Mouse (Mus musculus) CH12.LX (cell line): ENCODE results near the gene Kpna4. TPM values are rescaled to one million over a fixed set of nuclear protein-coding genes. Genes with fewer than 3 reads are reported as not detected.

Experiments
- DNase-seq: peaks from one replicate; pipeline ENCODE4 v3.0.0-alpha.2; 2013; ENCODE audit errors: extremely low read depth
- H3K27ac ChIP-seq: 2 replicates; pipeline ENCODE4 v1.5.1; 2012; ENCODE audit warnings: low read depth, mild to moderate bottlenecking, control low read depth, moderate library complexity; ENCODE audit not compliant: insufficient read depth
- H3K27me3 ChIP-seq: replicated peaks from 2 replicates; pipeline ENCODE3; 2012; ENCODE audit warnings: inconsistent platforms
- H3K36me3 ChIP-seq, 2 experiments: replicated peaks in 1 of 2; 2 replicates each; pipeline versions ENCODE3 to v1.6.1; 2012; ENCODE audit warnings: inconsistent platforms in 1 of 2, low read length in 1 of 2, mild to moderate bottlenecking in 1 of 2, mixed read lengths in 1 of 2, moderate library complexity in 1 of 2; ENCODE audit not compliant: control insufficient read depth in 1 of 2, insufficient read depth in 1 of 2
- H3K4me1 ChIP-seq, 2 experiments: 2 replicates each; pipeline ENCODE4 v1.6.1; 2012; ENCODE audit warnings: inconsistent platforms in 1 of 2, moderate library complexity in 1 of 2; ENCODE audit not compliant: insufficient read depth in 2 of 2, control insufficient read depth in 1 of 2
- H3K4me2 ChIP-seq: 2 replicates; pipeline ENCODE4 v1.6.1; 2012; ENCODE audit warnings: low read depth, mild to moderate bottlenecking, control low read depth; ENCODE audit not compliant: poor library complexity, insufficient read depth, severe bottlenecking
- H3K4me3 ChIP-seq, 3 experiments: fragments of 150-350 bp in 1 of 3; sonication (generic) in 1 of 3; replicated peaks in 1 of 3; 2 replicates each; pipeline versions ENCODE3 to v1.5.1; 2011 to 2012; ENCODE audit warnings: low read depth in 2 of 3, low read length in 2 of 3, mild to moderate bottlenecking in 2 of 3, moderate library complexity in 2 of 3, control low read depth in 1 of 3, improper control_type of control experiment in 1 of 3, inconsistent platforms in 1 of 3, mixed read lengths in 1 of 3; ENCODE audit not compliant: poor library complexity in 1 of 3
- H3K79me2 ChIP-seq: replicated peaks from 2 replicates; pipeline ENCODE4 v1.6.1; 2012; ENCODE audit warnings: mild to moderate bottlenecking, moderate library complexity; ENCODE audit not compliant: control insufficient read depth, poor library complexity, insufficient read depth, severe bottlenecking; ENCODE audit errors: extremely low read depth
- H3K9ac ChIP-seq: 2 replicates; pipeline ENCODE4 v1.6.1; 2012; ENCODE audit warnings: low read depth, mild to moderate bottlenecking, control low read depth, moderate library complexity; ENCODE audit not compliant: insufficient read depth
- H3K9me3 ChIP-seq: replicated peaks from 2 replicates; pipeline ENCODE3; 2012; ENCODE audit warnings: low read length, inconsistent platforms, mixed read lengths
- BHLHE40 ChIP-seq: IDR thresholded peaks from 2 replicates; pipeline ENCODE4 v1.6.1; 2011; ENCODE audit warnings: mild to moderate bottlenecking, low read depth, low read length, improper control_type of control experiment
- CHD1 ChIP-seq: IDR thresholded peaks from 2 replicates; pipeline ENCODE4 v1.6.1; 2012; ENCODE audit warnings: low read depth, low read length, improper control_type of control experiment, inconsistent platforms
- CHD2 ChIP-seq: IDR thresholded peaks from 2 replicates; pipeline ENCODE4 v1.6.1; 2011; ENCODE audit warnings: low read length, improper control_type of control experiment
- CTCF ChIP-seq, 2 experiments: IDR thresholded peaks in 1 of 2; conservative IDR thresholded peaks in 1 of 2; 2 replicates each; pipeline ENCODE4 v1.5.1; 2011 to 2012; ENCODE audit warnings: low read depth in 2 of 2, low read length in 2 of 2, improper control_type of control experiment in 1 of 2, inconsistent platforms in 1 of 2, mild to moderate bottlenecking in 1 of 2, moderate library complexity in 1 of 2
- E2F4 ChIP-seq: IDR thresholded peaks from 2 replicates; pipeline ENCODE4 v1.6.1; 2011; ENCODE audit warnings: low read depth, low read length, improper control_type of control experiment; ENCODE audit not compliant: insufficient replicate concordance
- ELF1 ChIP-seq: IDR thresholded peaks from 2 replicates; pipeline ENCODE4 v1.6.1; 2014; ENCODE audit warnings: low read depth, mild to moderate bottlenecking, inconsistent platforms, low read length, improper control_type of control experiment
- EP300 ChIP-seq: IDR thresholded peaks from 2 replicates; pipeline ENCODE4 v1.6.1; 2011; ENCODE audit warnings: low read length, improper control_type of control experiment
- GABPA ChIP-seq: IDR thresholded peaks from 2 replicates; pipeline ENCODE4 v1.6.1; 2012; ENCODE audit warnings: low read depth, low read length, improper control_type of control experiment, inconsistent platforms; ENCODE audit not compliant: insufficient replicate concordance
- HCFC1 ChIP-seq: IDR thresholded peaks from 2 replicates; pipeline ENCODE4 v1.6.1; 2012; ENCODE audit warnings: low read depth, mild to moderate bottlenecking, inconsistent platforms, low read length, improper control_type of control experiment
- JUN ChIP-seq: IDR thresholded peaks from 2 replicates; pipeline ENCODE4 v1.6.1; 2011; ENCODE audit warnings: low read depth, mild to moderate bottlenecking, low read length, improper control_type of control experiment, moderate library complexity; ENCODE audit not compliant: insufficient read depth
- JUND ChIP-seq: conservative IDR thresholded peaks from 2 replicates; pipeline ENCODE4 v1.6.1; 2011; ENCODE audit warnings: low read depth, low read length, improper control_type of control experiment
- KAT2A ChIP-seq: IDR thresholded peaks from 2 replicates; pipeline ENCODE4 v1.6.1; 2012; ENCODE audit warnings: low read length, improper control_type of control experiment, inconsistent platforms; ENCODE audit not compliant: insufficient replicate concordance
- MAFK ChIP-seq: IDR thresholded peaks from 2 replicates; pipeline ENCODE4 v1.6.1; 2011; ENCODE audit warnings: low read length, improper control_type of control experiment; ENCODE audit not compliant: insufficient replicate concordance
- MAX ChIP-seq: IDR thresholded peaks from 2 replicates; pipeline ENCODE4 v1.6.1; 2011; ENCODE audit warnings: low read length, improper control_type of control experiment
- MAZ ChIP-seq: IDR thresholded peaks from 2 replicates; pipeline ENCODE4 v1.6.1; 2012; ENCODE audit warnings: low read depth, mild to moderate bottlenecking, inconsistent platforms, low read length, improper control_type of control experiment, moderate library complexity
- MEF2A ChIP-seq: IDR thresholded peaks from 2 replicates; pipeline ENCODE4 v1.6.1; 2014; ENCODE audit warnings: low read depth, mild to moderate bottlenecking, inconsistent platforms, low read length, improper control_type of control experiment, borderline replicate concordance
- MXI1 ChIP-seq: IDR thresholded peaks from 2 replicates; pipeline ENCODE4 v1.6.1; 2011; ENCODE audit warnings: mild to moderate bottlenecking, low read depth, low read length, improper control_type of control experiment
- MYC ChIP-seq: IDR thresholded peaks from 2 replicates; pipeline ENCODE4 v1.6.1; 2011; ENCODE audit warnings: low read depth, mild to moderate bottlenecking, improper control_type of control experiment, low read length
- NELFE ChIP-seq: IDR thresholded peaks from 2 replicates; pipeline ENCODE4 v1.6.1; 2011; ENCODE audit warnings: low read depth, low read length, improper control_type of control experiment
- NRF1 ChIP-seq: IDR thresholded peaks from 2 replicates; pipeline ENCODE4 v1.6.1; 2014; ENCODE audit warnings: low read depth, mild to moderate bottlenecking, inconsistent platforms, low read length, improper control_type of control experiment, moderate library complexity
- PAX5 ChIP-seq: IDR thresholded peaks from 2 replicates; pipeline ENCODE4 v1.6.1; 2012; ENCODE audit warnings: low read length, inconsistent platforms, mixed read lengths
- POLR2A ChIP-seq: IDR thresholded peaks from 2 replicates; pipeline ENCODE4 v1.6.1; 2011; ENCODE audit warnings: low read depth, mild to moderate bottlenecking, improper control_type of control experiment, low read length
- POLR2AphosphoS2 ChIP-seq: IDR thresholded peaks from 2 replicates; pipeline ENCODE4 v1.6.1; 2011; ENCODE audit warnings: low read depth, low read length, improper control_type of control experiment
- RAD21 ChIP-seq: IDR thresholded peaks from 2 replicates; pipeline ENCODE4 v1.6.1; 2011; ENCODE audit warnings: low read depth, mild to moderate bottlenecking, low read length, improper control_type of control experiment, moderate library complexity
- SIN3A ChIP-seq: IDR thresholded peaks from 2 replicates; pipeline ENCODE4 v1.6.1; 2012; ENCODE audit warnings: low read length, improper control_type of control experiment, inconsistent platforms
- SMC3 ChIP-seq: IDR thresholded peaks from 2 replicates; pipeline ENCODE4 v1.6.1; 2011; ENCODE audit warnings: low read depth, low read length, improper control_type of control experiment
- TBP ChIP-seq: conservative IDR thresholded peaks from 2 replicates; pipeline ENCODE4 v1.6.1; 2011; ENCODE audit warnings: low read depth, low read length, improper control_type of control experiment
- TCF12 ChIP-seq: IDR thresholded peaks from 2 replicates; pipeline ENCODE4 v1.6.1; 2014; ENCODE audit warnings: low read depth, mild to moderate bottlenecking, inconsistent platforms, low read length, improper control_type of control experiment
- UBTF ChIP-seq: IDR thresholded peaks from 2 replicates; pipeline ENCODE4 v1.6.1; 2012; ENCODE audit warnings: low read depth, mild to moderate bottlenecking, inconsistent platforms, low read length, improper control_type of control experiment, moderate library complexity
- USF2 ChIP-seq: conservative IDR thresholded peaks from 2 replicates; pipeline ENCODE4 v1.6.1; 2011; ENCODE audit warnings: low read depth, low read length, improper control_type of control experiment
- ZC3H11A ChIP-seq: IDR thresholded peaks from 2 replicates; pipeline ENCODE4 v1.6.1; 2012; ENCODE audit warnings: low read depth, mild to moderate bottlenecking, inconsistent platforms, low read length, improper control_type of control experiment
- ZKSCAN1 ChIP-seq: IDR thresholded peaks from 2 replicates; pipeline ENCODE4 v1.6.1; 2012; ENCODE audit warnings: low read depth, inconsistent platforms, low read length, improper control_type of control experiment, borderline replicate concordance
- ZMIZ1 ChIP-seq: IDR thresholded peaks from 2 replicates; pipeline ENCODE4 v1.6.1; 2012; ENCODE audit warnings: low read depth, mild to moderate bottlenecking, inconsistent platforms, low read length, improper control_type of control experiment
- ZNF384 ChIP-seq: IDR thresholded peaks from 2 replicates; pipeline ENCODE4 v1.6.1; 2012; ENCODE audit warnings: low read depth, low read length, improper control_type of control experiment, inconsistent platforms
- dilution Hi-C: fragments of 300-500 bp; cut with MboI; formaldehyde crosslinking; loops from 2 replicates; pipeline ENCODE4 v1.14.3; 2020; ENCODE audit warnings: low sequenced_read_pairs; ENCODE audit not compliant: extremely low pct_unique_long_range_greater_than_20kb, extremely low pct_ligation_motif_present
- in situ Hi-C: fragments of 300-500 bp; cut with MboI; formaldehyde crosslinking; loops from 3 replicates; pipeline ENCODE4 v1.14.3; 2019; ENCODE audit warnings: low sequenced_read_pairs, low pct_ligation_motif_present, low pct_unique_long_range_greater_than_20kb, mixed read lengths
- polyA plus RNA-seq: library from polyadenylated mRNA; unstranded; fragments of >175 nt; gene quantifications from 2 replicates; pipeline ENCODE4 v1.2.1, GENCODE M21; 2012; ENCODE audit warnings: low read depth; ENCODE audit not compliant: insufficient read length
- total RNA-seq, 2 experiments: library from RNA; depleted of rRNA; stranded (reverse); fragments of 300-350 nt in 1 of 2; fragments of >200 nt in 1 of 2; gene quantifications; 2 replicates each; pipeline ENCODE4 v1.2.3; 2012 to 2014

The Kpna4 gene
- total RNA-seq (2012; rRNA removed) (16.9 and 23.9 TPM in 2 replicates), total RNA-seq (2014; rRNA removed) (25.7 and 28.8 TPM in 2 replicates), polyA plus RNA-seq (54.0 and 54.9 TPM in 2 replicates)

DNA sequence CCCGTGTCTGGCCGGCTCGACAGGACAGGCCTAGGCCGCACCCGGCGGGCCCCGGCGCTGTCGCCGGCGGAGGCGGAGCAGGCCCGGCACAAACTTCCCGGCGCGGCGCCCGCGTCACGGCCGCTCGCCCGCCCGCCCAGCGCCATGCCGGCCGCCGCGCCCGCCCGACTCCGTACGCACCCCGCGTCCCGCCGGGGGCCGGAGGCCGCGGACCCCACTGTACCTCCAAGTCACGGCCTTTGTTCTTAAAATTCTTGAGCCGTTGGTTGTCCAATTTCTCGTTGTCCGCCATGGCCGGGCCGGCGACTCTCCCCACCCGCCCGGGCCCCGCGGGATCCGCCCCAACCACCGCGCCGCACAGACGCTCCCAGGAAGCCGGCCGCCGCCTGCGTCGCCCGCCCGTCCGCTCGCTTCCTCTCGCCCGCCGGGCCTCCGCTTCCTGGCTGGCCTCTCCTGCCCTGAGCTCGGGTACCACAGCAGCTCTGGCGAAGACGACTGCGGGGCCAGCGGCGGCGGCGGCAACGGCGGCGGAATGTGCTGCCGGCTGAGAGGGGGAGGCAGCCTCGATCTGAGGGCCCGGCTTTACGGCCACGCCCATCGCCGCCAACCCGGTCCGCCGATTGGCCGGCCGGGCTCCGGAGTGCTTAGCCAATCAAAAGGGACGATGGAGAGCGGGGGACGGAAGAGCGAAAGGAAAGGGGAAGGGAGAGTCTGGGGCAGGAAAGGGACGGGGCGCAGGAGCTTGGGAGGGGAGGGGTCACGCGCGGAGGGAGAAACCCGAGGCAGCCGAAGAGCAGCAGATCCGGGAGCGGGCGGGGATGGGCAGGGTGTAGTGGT is at the start of gene Kpna4:
Gene Kpna4, minus strand, starts transcription at position 605 of the 837 bp plus-strand sequence.
- peak; percentile 96 for DNase-seq
- peak within 1 kb of the TSS; percentile 81 to 97 (median 82) for H3K4me3 ChIP-seq
- peak within 1 kb of the TSS; percentile 97 for H3K9ac ChIP-seq
- H3K79me2 ChIP-seq: peaks cover 25% of the 10 kb centered on the region
- H3K36me3 ChIP-seq: peaks cover 0 to 2% of the 10 kb centered on the region in 2 experiments
- H3K4me1 ChIP-seq: peaks cover 3 to 45% of the 10 kb centered on the region in 2 experiments; a peak in 3 of 4 replicates
- in situ Hi-C loops: no loop called here
- dilution Hi-C loops: no loop called here
- H3K9me3 ChIP-seq: no peaks in the 10 kb centered on the region
- peak within 1 kb of the TSS; percentile 86 for H3K4me2 ChIP-seq
- H3K27me3 ChIP-seq: no peaks in the 10 kb centered on the region
- TF ChIP-seq SMC3: no peak; the same call in 1 of the 2 replicates
- no peak for TF ChIP-seq ZKSCAN1
- peak; percentile 48 for TF ChIP-seq MXI1
- TF ChIP-seq CTCF (conservative IDR thresholded peaks at IDR 0.05 in 1 of 2, IDR thresholded peaks at IDR 0.05 in 1 of 2; ENCODE audit: low read depth in 2 of 2, low read length in 2 of 2): no peak
- TF ChIP-seq NELFE: peak; percentile 77
- TF ChIP-seq KAT2A: 0 out of 2 replicates have a peak, but pooled peaks have one; percentile 52
- TF ChIP-seq MAFK: no peak
- TF ChIP-seq GABPA: no peak
- no peak for TF ChIP-seq JUN
- no peak for TF ChIP-seq CHD2
- peak; percentile 4 for TF ChIP-seq SIN3A
- TF ChIP-seq TCF12: no peak; the same call in none of the 2 replicates
- no peak; the same call in 1 of the 2 replicates for TF ChIP-seq MAX
- no peak for TF ChIP-seq MYC
- no peak; the same call in 1 of the 2 replicates for TF ChIP-seq NRF1
- no peak for TF ChIP-seq ZC3H11A
- no peak for TF ChIP-seq E2F4
- peak; percentile 89; the same call in 1 of the 2 replicates for TF ChIP-seq UBTF
- TF ChIP-seq ZMIZ1: peak; percentile 86
- TF ChIP-seq ZNF384: no peak
- TF ChIP-seq POLR2A: peak; percentile 88; the same call in 1 of the 2 replicates
- no peak for TF ChIP-seq PAX5
- TF ChIP-seq USF2: no peak
- TF ChIP-seq HCFC1: peak; percentile 56
- no peak for TF ChIP-seq EP300
- no peak; the same call in 1 of the 2 replicates for TF ChIP-seq MAZ
- no peak; the same call in 1 of the 2 replicates for TF ChIP-seq CHD1
- TF ChIP-seq RAD21: no peak
- TF ChIP-seq TBP: no peak
- peak; percentile 56; the same call in 1 of the 2 replicates for TF ChIP-seq POLR2AphosphoS2
- TF ChIP-seq ELF1: peak; percentile 86
- TF ChIP-seq JUND: no peak
- no peak for TF ChIP-seq MEF2A
- TF ChIP-seq BHLHE40: no peak; the same call in 1 of the 2 replicates
- peak within 1 kb of the TSS; percentile 82 for H3K27ac ChIP-seq
